Mouse (Mus musculus): ENCODE data around the gene Atrx. TPM values are rescaled to one million over a fixed set of nuclear protein-coding genes. Genes with fewer than 3 reads are reported as not detected.

Atrx gene
- polyA plus RNA-seq, 1 experiment = 6.7 TPM

GRCm38 (mm10) chrX:105794806-105795403 is 134.3 kb downstream of the Atrx start:
- Histone ChIP-seq H3K27me3 (replicated peaks) (peaks cover 6% of the 10 kb centered on the region), H3K36me3 (replicated peaks; ENCODE audit: low read length) (peaks cover 11% of the 10 kb centered on the region), H3K4me1 (no peaks in the 10 kb centered on the region), H3K4me3 (replicated peaks) (no peak overlapping the region), H3K9me3 (no peaks in the 10 kb centered on the region)
- no peak for TF ChIP-seq FLI1 (IDR thresholded peaks at IDR 0.05; ENCODE audit: low read length)
- no peak for TF ChIP-seq GATA1 (IDR thresholded peaks at IDR 0.05; ENCODE audit: borderline replicate concordance, low read length)

DNA sequence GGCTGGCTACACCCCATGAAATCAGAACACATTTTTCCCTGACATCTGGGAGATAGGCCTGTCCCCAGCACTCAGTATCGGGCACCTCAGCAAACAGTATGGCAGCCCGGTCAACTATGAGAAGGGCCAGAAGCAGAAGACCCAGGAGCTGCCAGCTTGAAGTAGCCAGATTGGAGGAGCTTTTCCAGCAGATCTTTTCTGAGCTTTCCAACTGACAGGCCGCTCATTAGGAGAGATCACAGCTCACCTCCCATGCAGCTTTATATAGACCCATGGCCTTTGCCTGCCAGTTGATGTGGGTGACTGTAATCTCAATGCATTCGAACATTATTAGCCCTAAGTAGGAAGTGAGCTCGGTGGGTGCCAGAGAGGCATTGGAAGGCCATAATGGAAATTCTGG is 155.9 kb downstream of the Atrx start:
- Histone ChIP-seq H3K27me3 (replicated peaks) (peaks cover 42% of the 10 kb centered on the region), H3K4me3 (replicated peaks) (no peak overlapping the region), H3K36me3 (replicated peaks; ENCODE audit: low read length) (no peaks in the 10 kb centered on the region), H3K9me3 (no peaks in the 10 kb centered on the region), H3K4me1 (no peaks in the 10 kb centered on the region)
- TF ChIP-seq GATA1 (IDR thresholded peaks at IDR 0.05; ENCODE audit: borderline replicate concordance, low read length) = no peak
- TF ChIP-seq FLI1 (IDR thresholded peaks at IDR 0.05; ENCODE audit: low read length) = no peak

DNA sequence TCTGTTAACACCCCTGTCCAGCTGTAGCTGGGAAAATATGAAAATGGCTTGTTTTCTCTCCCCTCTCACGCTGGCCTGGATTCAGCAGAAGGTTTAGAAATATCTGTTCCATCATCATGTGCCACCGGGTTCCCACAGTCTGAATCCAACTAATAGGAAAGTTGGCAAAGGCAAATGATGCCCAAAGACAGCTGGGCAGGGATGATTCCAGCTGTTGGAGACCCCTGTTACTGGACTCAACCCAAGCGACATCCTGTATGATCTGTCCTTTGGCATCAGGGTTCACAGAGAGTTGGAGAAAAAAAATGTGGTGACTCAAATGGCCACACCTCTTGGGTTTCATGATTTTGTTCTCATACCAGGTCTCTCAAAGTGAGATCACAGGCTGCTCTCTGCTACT is 161.3 kb downstream of the Atrx start:
- peaks cover 19% of the 10 kb centered on the region for H3K4me1 ChIP-seq
- H3K4me3 ChIP-seq (replicated peaks) = no peak overlapping the region
- H3K36me3 ChIP-seq (replicated peaks; ENCODE audit: low read length) = no peaks in the 10 kb centered on the region
- TF ChIP-seq GATA1 (IDR thresholded peaks at IDR 0.05; ENCODE audit: borderline replicate concordance, low read length) = no peak
- TF ChIP-seq FLI1 (IDR thresholded peaks at IDR 0.05; ENCODE audit: low read length) = no peak
- H3K9me3 ChIP-seq = peaks cover 21% of the 10 kb centered on the region
- H3K27me3 ChIP-seq (replicated peaks) = peaks cover 76% of the 10 kb centered on the region

DNA sequence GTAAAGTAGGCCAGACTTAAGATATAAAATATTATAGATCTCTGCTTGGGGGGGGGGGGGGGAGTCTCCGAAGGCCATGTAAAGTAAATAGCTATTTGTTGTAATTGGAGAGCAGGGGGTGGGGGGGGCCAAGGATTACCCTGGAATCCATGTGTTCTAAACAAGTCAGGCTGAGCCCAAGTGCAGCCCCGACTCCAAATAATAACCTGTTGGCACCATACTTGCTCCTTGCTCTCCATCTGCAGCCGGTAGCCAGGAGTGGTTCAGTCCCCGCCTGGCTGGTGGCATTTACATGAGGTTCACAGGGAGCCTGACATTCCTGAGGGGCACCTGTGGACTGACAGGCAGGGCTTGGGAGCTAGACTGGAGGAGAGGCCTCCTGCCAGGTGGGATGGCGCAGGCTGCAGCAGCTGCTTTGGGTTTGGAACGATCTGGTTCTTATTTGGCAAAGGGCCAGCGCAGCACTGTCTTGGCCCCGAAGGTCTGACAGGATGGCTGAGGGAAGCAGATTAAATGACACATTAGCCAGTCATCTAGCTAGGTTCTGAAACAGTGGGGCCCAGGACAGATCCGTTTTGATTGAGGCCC is 161.9 kb downstream of the Atrx start:
- peaks cover 22% of the 10 kb centered on the region for H3K4me1 ChIP-seq
- peaks cover 78% of the 10 kb centered on the region for H3K27me3 ChIP-seq (replicated peaks)
- no peaks in the 10 kb centered on the region for H3K36me3 ChIP-seq (replicated peaks; ENCODE audit: low read length)
- TF ChIP-seq FLI1 (IDR thresholded peaks at IDR 0.05; ENCODE audit: low read length) (no peak), GATA1 (IDR thresholded peaks at IDR 0.05; ENCODE audit: borderline replicate concordance, low read length) (no peak)
- peaks cover 27% of the 10 kb centered on the region for H3K9me3 ChIP-seq
- H3K4me3 ChIP-seq (replicated peaks) = no peak overlapping the region

GRCm38 (mm10) chrX:105766013-105766412 is 163.2 kb downstream of the Atrx start:
- H3K4me1 ChIP-seq = peaks cover 22% of the 10 kb centered on the region
- H3K36me3 ChIP-seq (replicated peaks; ENCODE audit: low read length) = no peaks in the 10 kb centered on the region
- peaks cover 77% of the 10 kb centered on the region for H3K27me3 ChIP-seq (replicated peaks)
- H3K4me3 ChIP-seq (replicated peaks) = no peak overlapping the region
- no peak for TF ChIP-seq FLI1 (IDR thresholded peaks at IDR 0.05; ENCODE audit: low read length)
- no peak for TF ChIP-seq GATA1 (IDR thresholded peaks at IDR 0.05; ENCODE audit: borderline replicate concordance, low read length)
- peaks cover 34% of the 10 kb centered on the region for H3K9me3 ChIP-seq

GRCm38 (mm10) chrX:105765005-105765706 is 164.0 kb downstream of the Atrx start:
- H3K36me3 ChIP-seq (replicated peaks; ENCODE audit: low read length) = no peaks in the 10 kb centered on the region
- H3K4me1 ChIP-seq = peaks cover 22% of the 10 kb centered on the region
- peaks cover 37% of the 10 kb centered on the region for H3K9me3 ChIP-seq
- TF ChIP-seq FLI1 (IDR thresholded peaks at IDR 0.05; ENCODE audit: low read length) (no peak), GATA1 (IDR thresholded peaks at IDR 0.05; ENCODE audit: borderline replicate concordance, low read length) (no peak)
- peak overlapping the region; percentile 89 for H3K4me3 ChIP-seq (replicated peaks)
- H3K27me3 ChIP-seq (replicated peaks) = peaks cover 75% of the 10 kb centered on the region

- H3K4me3 ChIP-seq (replicated peaks) = peak within 1 kb of the TSS; percentile 89
- TF ChIP-seq FLI1 (IDR thresholded peaks at IDR 0.05; ENCODE audit: low read length) (no peak), GATA1 (IDR thresholded peaks at IDR 0.05; ENCODE audit: borderline replicate concordance, low read length) (no peak)
Measured at GRCm38 (mm10) chrX:105764162-105765004, 164.8 kb downstream of the Atrx start, which contains the start of gene Fgf16. Gene Fgf16 (plus strand): TSS chrX:105764279.

DNA sequence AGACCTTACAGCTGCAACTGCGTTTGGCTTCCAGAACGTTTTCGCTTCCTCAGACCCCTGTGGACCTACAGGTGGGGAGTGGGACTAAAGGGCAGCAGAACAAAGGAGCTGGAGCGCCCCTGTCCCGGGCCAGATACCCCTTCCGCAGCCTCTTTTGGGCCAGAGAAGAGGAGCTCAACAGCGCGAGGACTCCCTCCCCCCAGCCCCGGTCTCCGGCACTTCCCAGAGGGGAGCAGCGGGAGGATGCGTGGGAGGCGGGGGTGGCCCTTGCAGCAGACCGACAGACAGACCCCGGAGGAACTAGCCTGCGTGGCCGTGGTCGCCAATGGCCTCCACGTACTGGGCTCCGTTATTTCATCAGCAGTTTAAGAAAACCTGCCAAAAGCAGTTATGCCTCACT is 165.6 kb downstream of the Atrx start:
- no peak for TF ChIP-seq GATA1 (IDR thresholded peaks at IDR 0.05; ENCODE audit: borderline replicate concordance, low read length)
- no peak for TF ChIP-seq FLI1 (IDR thresholded peaks at IDR 0.05; ENCODE audit: low read length)
- Histone ChIP-seq H3K4me1 (peaks cover 22% of the 10 kb centered on the region), H3K4me3 (replicated peaks) (peak overlapping the region; percentile 89), H3K9me3 (peaks cover 37% of the 10 kb centered on the region), H3K36me3 (replicated peaks; ENCODE audit: low read length) (no peaks in the 10 kb centered on the region), H3K27me3 (replicated peaks) (peaks cover 66% of the 10 kb centered on the region)

More at GRCm38 (mm10) chrX:105764162-105765004, 164.8 kb downstream of the Atrx start, which contains the start of gene Fgf16:
- Histone ChIP-seq H3K27me3 (replicated peaks) (peaks cover 69% of the 10 kb centered on the region), H3K36me3 (replicated peaks; ENCODE audit: low read length) (no peaks in the 10 kb centered on the region), H3K4me1 (peaks cover 22% of the 10 kb centered on the region), H3K9me3 (peaks cover 37% of the 10 kb centered on the region)

- TF ChIP-seq FLI1 (IDR thresholded peaks at IDR 0.05; ENCODE audit: low read length) (no peak), GATA1 (IDR thresholded peaks at IDR 0.05; ENCODE audit: borderline replicate concordance, low read length) (no peak)
- Histone ChIP-seq H3K9me3 (peaks cover 37% of the 10 kb centered on the region), H3K36me3 (replicated peaks; ENCODE audit: low read length) (no peaks in the 10 kb centered on the region), H3K4me1 (peaks cover 22% of the 10 kb centered on the region), H3K27me3 (replicated peaks) (peaks cover 62% of the 10 kb centered on the region), H3K4me3 (replicated peaks) (peak overlapping the region; percentile 89)
Measured at GRCm38 (mm10) chrX:105762847-105763527, 166.2 kb downstream of the Atrx start.

Other genes starting within 250 kb of the Atrx start
- not detected in 2 replicates for gene Fgf16, start 165.1 kb downstream of the Atrx start, polyA plus RNA-seq (2012; ENCODE audit: insufficient read depth, low replicate concordance)
- gene Magt1, start 82.5 kb upstream of the Atrx start, polyA plus RNA-seq (2012; ENCODE audit: insufficient read depth, low replicate concordance) = 7.8 TPM in 1 of 2 replicates, not detected in the other
- gene Cox7b, start 86.3 kb upstream of the Atrx start, polyA plus RNA-seq (2012; ENCODE audit: insufficient read depth, low replicate concordance) = 5.5 and 18.9 TPM in 2 replicates
- gene Atp7a, start 97.9 kb upstream of the Atrx start, polyA plus RNA-seq (2012; ENCODE audit: insufficient read depth, low replicate concordance) = 0.06 TPM in 1 of 2 replicates, not detected in the other
- gene Tlr13, start 213.8 kb upstream of the Atrx start, polyA plus RNA-seq (2012; ENCODE audit: insufficient read depth, low replicate concordance) = 0.41 TPM in 1 of 2 replicates, not detected in the other